Comparison of ENCODE assay signal across 10 mouse cellular contexts in the genomic region with DNA sequence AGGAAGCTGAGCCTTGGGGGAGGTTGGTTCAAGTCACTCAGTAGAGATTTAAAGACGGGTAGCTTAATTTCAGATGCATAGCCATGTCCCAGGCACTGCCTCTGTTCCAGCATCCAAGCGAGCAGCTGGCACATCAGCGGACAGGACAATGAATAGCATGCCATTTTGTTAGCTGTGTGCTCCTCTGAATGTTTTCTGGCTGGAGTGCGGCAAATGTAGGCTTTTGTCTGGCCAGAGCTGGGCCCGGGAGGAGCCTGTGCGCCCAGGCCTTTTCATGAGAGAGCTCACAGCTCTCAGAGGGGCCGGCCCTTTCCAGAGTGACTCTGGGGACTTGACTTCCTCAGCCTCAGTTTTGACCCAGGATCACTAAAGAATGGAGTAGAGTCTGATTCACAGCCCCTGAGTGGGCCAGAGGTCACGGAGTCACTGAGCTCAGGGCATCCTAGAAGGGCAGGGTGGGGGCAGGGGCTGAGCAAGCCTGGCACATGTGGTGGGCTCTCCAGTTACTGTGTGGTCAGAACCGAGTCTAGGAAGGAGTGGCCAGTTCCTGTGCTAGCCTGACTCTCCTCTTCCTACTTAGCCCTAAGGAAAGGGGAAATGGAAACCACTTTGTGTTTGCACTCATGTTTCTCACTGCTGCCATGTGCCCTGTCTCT. TPM values are rescaled to one million over a fixed set of nuclear protein-coding genes. Genes with fewer than 3 reads are reported as not detected.
DNase-seq lines count a peak whose midpoint lies in the region; ATAC-seq lines count a peak whose summit lies in the region.
"Had no signal": no experiment of that assay in that cellular context is flagged by ENCODE, and none has a peak within 500 bp of the region (broad histone marks: within the 10 kb centered on the region; RNA-seq: fewer than 3 reads in every experiment).

No protein-coding gene starts in this region.

- H3K36me3 ChIP-seq in megakaryocyte, embryonic 14.5 days (replicated peaks; ENCODE audit: low read length), result peaks cover 38% of the 10 kb centered on the region

- peaks cover 75% of the 10 kb centered on the region for H3K4me1 ChIP-seq in megakaryocyte, embryonic 14.5 days

- no peaks in the 10 kb centered on the region for H3K9me3 ChIP-seq in megakaryocyte, embryonic 14.5 days

- no peaks in the 10 kb centered on the region for H3K27me3 ChIP-seq in megakaryocyte, embryonic 14.5 days (replicated peaks)

- DNase-seq in heart, adult 11 months, result peak; percentile 95
- DNase-seq in heart, postnatal 4 days, result no peak
- peak; percentile 7 for DNase-seq in NIH3T3 (ENCODE audit: low read depth)
- no peak for DNase-seq in kidney, adult 11 months
- no peak for DNase-seq in left cerebral cortex, postnatal 10 days (ENCODE audit: extremely low spot score in 1 of 2, low spot score in 2 of 2)
- DNase-seq: kidney, postnatal 36 days had no signal

- intact Hi-C loops in left cerebral cortex, postnatal 10 days (cut with DNase I), result no loop called here

- peak; percentile 77 for ATAC-seq in granulocyte monocyte progenitor cell, adult 5-6 weeks (replicated peaks; ENCODE audit: poor library complexity, severe bottlenecking)
- ATAC-seq in cerebellum, adult (ENCODE audit: insufficient number of reproducible peaks, low FRiP score, low TSS enrichment), result no peak

- H3K4me3 ChIP-seq in megakaryocyte, embryonic 14.5 days (replicated peaks), result peak overlapping the region; percentile 79

RNA-seq across cellular contexts. Expression of gene Stard3, which starts 2.8 kb away (rescaled TPM):
- total RNA-seq in heart, postnatal 4 days (2021), result 10 to 100 TPM; 21.3 to 21.8 TPM
- 18.4 and 24.9 TPM in 2 replicates for total RNA-seq in granulocyte monocyte progenitor cell, adult 5-6 weeks (2014; fragmentation: Nextera tagmentation)
- 18.2 and 27.8 TPM in 2 replicates for total RNA-seq in granulocyte monocyte progenitor cell, adult 5-6 weeks (2017)
- 23.5 and 70.4 TPM in 2 replicates for polyA plus RNA-seq in megakaryocyte, embryonic 14.5 days (2012; ENCODE audit: insufficient read depth, low replicate concordance)
- total RNA-seq in left cerebral cortex, postnatal 10 days (2021), result 10 to 100 TPM; 19.8 to 20.2 TPM

RNA-seq across cellular contexts. Expression of gene Ppp1r1b, which starts 12.8 kb away (rescaled TPM):
- total RNA-seq in heart, postnatal 4 days (2021), result 10 to 100 TPM; 19.1 to 21.2 TPM
- not detected in 2 replicates for total RNA-seq in granulocyte monocyte progenitor cell, adult 5-6 weeks (2014; fragmentation: Nextera tagmentation)
- not detected in 2 replicates for total RNA-seq in granulocyte monocyte progenitor cell, adult 5-6 weeks (2017)
- 0.34 TPM in 1 of 2 replicates, not detected in the other for polyA plus RNA-seq in megakaryocyte, embryonic 14.5 days (2012; ENCODE audit: insufficient read depth, low replicate concordance)
- total RNA-seq in left cerebral cortex, postnatal 10 days (2021), result 100 to 1,000 TPM in 1 of 2 experiments, 10 to 100 TPM in 1; 59.5 to 126 TPM

RNA-seq across cellular contexts. Expression of gene Tcap, which starts 22.6 kb away (rescaled TPM):
- 100 to 1,000 TPM; 163 to 192 TPM for total RNA-seq in heart, postnatal 4 days (2021)
- total RNA-seq in granulocyte monocyte progenitor cell, adult 5-6 weeks (2014; fragmentation: Nextera tagmentation), result not detected in 2 replicates
- not detected in 2 replicates for total RNA-seq in granulocyte monocyte progenitor cell, adult 5-6 weeks (2017)
- 0.82 TPM in 1 of 2 replicates, not detected in the other for polyA plus RNA-seq in megakaryocyte, embryonic 14.5 days (2012; ENCODE audit: insufficient read depth, low replicate concordance)
- 1 to 10 TPM; 5.4 to 6.9 TPM for total RNA-seq in left cerebral cortex, postnatal 10 days (2021)
- total RNA-seq: CH12.LX had no signal

RNA-seq across cellular contexts. Expression of gene Pnmt, which starts 25.3 kb away (rescaled TPM):
- not detected for total RNA-seq in heart, postnatal 4 days (2021)
- total RNA-seq in granulocyte monocyte progenitor cell, adult 5-6 weeks (2014; fragmentation: Nextera tagmentation), result not detected in 2 replicates
- not detected in 2 replicates for total RNA-seq in granulocyte monocyte progenitor cell, adult 5-6 weeks (2017)
- polyA plus RNA-seq in megakaryocyte, embryonic 14.5 days (2012; ENCODE audit: insufficient read depth, low replicate concordance), result not detected in 2 replicates
- total RNA-seq in left cerebral cortex, postnatal 10 days (2021), result 1 to 10 TPM in 1 of 2 experiments, under 1 TPM in 1; 0.61 to 1.1 TPM
- total RNA-seq: CH12.LX had no signal

RNA-seq across cellular contexts. Expression of gene Neurod2, which starts 31.5 kb away (rescaled TPM):
- not detected for total RNA-seq in heart, postnatal 4 days (2021)
- not detected in 2 replicates for total RNA-seq in granulocyte monocyte progenitor cell, adult 5-6 weeks (2014; fragmentation: Nextera tagmentation)
- total RNA-seq in granulocyte monocyte progenitor cell, adult 5-6 weeks (2017), result not detected in 2 replicates
- not detected in 2 replicates for polyA plus RNA-seq in megakaryocyte, embryonic 14.5 days (2012; ENCODE audit: insufficient read depth, low replicate concordance)
- total RNA-seq in left cerebral cortex, postnatal 10 days (2021), result 10 to 100 TPM; 63.4 to 67.0 TPM
- total RNA-seq: CH12.LX had no signal

Comparison
In these comparisons a context has a peak if more than half of its experiments do, and no peak if none do; other contexts are left out.
1. DNase-seq: peak in heart, adult 11 months (single experiment) and NIH3T3 (single experiment); none in heart, postnatal 4 days (single experiment), kidney, adult 11 months (single experiment) and left cerebral cortex, postnatal 10 days (0 of 2).
2. RNA of gene Ppp1r1b, which starts 12.8 kb away (total RNA-seq): 59.5 to 126 TPM in left cerebral cortex, postnatal 10 days and 19.1 to 21.2 TPM in heart, postnatal 4 days; not detected in granulocyte monocyte progenitor cell, adult 5-6 weeks; every median in the first group is over 10 times any median in the second.
3. RNA of gene Tcap, which starts 22.6 kb away (total RNA-seq): 163 to 192 TPM in heart, postnatal 4 days; 5.4 to 6.9 TPM in left cerebral cortex, postnatal 10 days and not detected in granulocyte monocyte progenitor cell, adult 5-6 weeks; every median in the first group is over 10 times any median in the second.